Mouse (Mus musculus) left cerebral cortex, adult 18-20 months (tissue): ENCODE measurements around the gene Rpap3. TPM values are rescaled to one million over a fixed set of nuclear protein-coding genes. Genes with fewer than 3 reads are reported as not detected.
A peak's percentile ranks its signal among the peaks of the same experiment; 100 is the strongest.

ENCODE experiments used
- DNase-seq, 2 experiments: peaks; one replicate each; pipeline ENCODE4 v3.0.0; 2021 to 2022; ENCODE audit warnings: low spot score in 2 of 2, mixed read lengths in 1 of 2
- total RNA-seq, 2 experiments: library from RNA; stranded (reverse); gene quantifications; 2 replicates each; pipeline ENCODE4 v1.2.3; 2021

The Rpap3 gene
- total RNA-seq, 2 experiments from 2014 or later = 29.2 to 29.7 TPM

- DNase-seq = no peak
These were observed 25.5 kb upstream of the Rpap3 start, which contains the start of gene Endou for GRCm38 (mm10) chr15:97731111-97731510. Gene Endou (minus strand): TSS chr15:97731339.

GRCm38 (mm10) chr15:97730365-97730764 is 24.7 kb upstream of the Rpap3 start:
- DNase-seq = no peak

- DNase-seq = no peak
These were observed 23.2 kb upstream of the Rpap3 start for GRCm38 (mm10) chr15:97728804-97729203.

GRCm38 (mm10) chr15:97728394-97728793 is 22.8 kb upstream of the Rpap3 start:
- no peak for DNase-seq

- DNase-seq = no peak
These were observed 21.9 kb upstream of the Rpap3 start for GRCm38 (mm10) chr15:97727520-97727919.

GRCm38 (mm10) chr15:97727048-97727447 is 21.4 kb upstream of the Rpap3 start:
- no peak for DNase-seq

GRCm38 (mm10) chr15:97726310-97726709 is 20.7 kb upstream of the Rpap3 start:
- DNase-seq = no peak

- no peak for DNase-seq
These were observed 19.7 kb upstream of the Rpap3 start for GRCm38 (mm10) chr15:97725198-97725785.

GRCm38 (mm10) chr15:97724346-97725197 is 18.9 kb upstream of the Rpap3 start:
- no peak for DNase-seq

GRCm38 (mm10) chr15:97723536-97724345 is 18.1 kb upstream of the Rpap3 start:
- no peak for DNase-seq

- no peak for DNase-seq
These were observed 15.5 kb upstream of the Rpap3 start for GRCm38 (mm10) chr15:97721008-97721701.

- no peak for DNase-seq
These were observed 14.5 kb upstream of the Rpap3 start for GRCm38 (mm10) chr15:97720026-97720675.

GRCm38 (mm10) chr15:97719494-97719893 is 13.9 kb upstream of the Rpap3 start:
- no peak for DNase-seq

GRCm38 (mm10) chr15:97718535-97719155 is 13.0 kb upstream of the Rpap3 start:
- no peak for DNase-seq

- peak; percentile 46 to 66 for DNase-seq
These were observed 12.4 kb upstream of the Rpap3 start for GRCm38 (mm10) chr15:97717861-97718534.

- no peak for DNase-seq
These were observed 11.2 kb upstream of the Rpap3 start for GRCm38 (mm10) chr15:97716782-97717181.

- no peak for DNase-seq
These were observed 10.1 kb upstream of the Rpap3 start for GRCm38 (mm10) chr15:97715734-97716133.

GRCm38 (mm10) chr15:97715083-97715482 is 9.5 kb upstream of the Rpap3 start:
- DNase-seq = no peak

- DNase-seq = no peak
These were observed 6.9 kb upstream of the Rpap3 start for GRCm38 (mm10) chr15:97712546-97712945.

- DNase-seq = no peak
These were observed 5.3 kb upstream of the Rpap3 start for GRCm38 (mm10) chr15:97710906-97711305.
